Mouse (Mus musculus): ENCODE data around the gene Npy1r. TPM values are rescaled to one million over a fixed set of nuclear protein-coding genes. Genes with fewer than 3 reads are reported as not detected.

Npy1r gene
- polyA plus RNA-seq, 2 experiments: 0.06 TPM; not detected in 1

DNA sequence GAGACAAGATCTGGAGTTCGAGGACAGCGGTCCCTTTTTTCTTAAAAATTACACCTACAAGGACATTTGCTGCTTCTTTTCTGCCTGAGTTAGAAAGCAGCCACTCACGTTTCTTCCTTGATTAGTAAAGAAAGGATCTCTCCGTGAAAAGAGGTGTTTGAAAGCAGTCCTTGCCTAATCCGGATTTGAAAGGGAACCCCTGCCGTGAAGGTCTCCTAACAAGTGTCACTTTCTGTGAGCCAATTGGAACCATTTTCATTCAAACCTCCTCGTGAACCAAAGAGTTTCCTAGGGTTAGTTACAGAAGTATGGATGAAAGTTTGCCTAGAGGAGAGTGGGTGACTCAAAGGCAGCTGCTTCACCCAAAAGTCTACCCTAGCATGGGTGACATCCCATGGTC lies 32.5 kb downstream of the Npy1r start:
- no peak for DNase-seq (ENCODE audit: low read depth in 3 of 3, low spot score in 3 of 3)
- H3K27me3 ChIP-seq (ENCODE audit: control insufficient read depth, insufficient read depth, low read length): no peaks in the 10 kb centered on the region
- H3K36me3 ChIP-seq (replicated peaks; ENCODE audit: control insufficient read depth, insufficient read depth, low read depth): no peaks in the 10 kb centered on the region
- H3K9ac ChIP-seq (replicated peaks): no peak overlapping the region
- no peaks in the 10 kb centered on the region for H3K4me1 ChIP-seq (replicated peaks; ENCODE audit: control insufficient read depth in 2 of 2, insufficient read depth in 2 of 2, low read length in 1 of 2)
- no peak overlapping the region for H3K27ac ChIP-seq
- WGBS (ENCODE audit: insufficient replicate concordance): 36% methylated on average over 7 of the region's 7 CpGs
- TF ChIP-seq CTCF (IDR thresholded peaks at IDR 0.05; ENCODE audit: low read depth) (no peak), EP300 (IDR thresholded peaks at IDR 0.05; ENCODE audit: low read depth) (no peak)
- H3K4me3 ChIP-seq (ENCODE audit: insufficient read depth in 1 of 2, low read depth in 2 of 2, low read length in 2 of 2): no peak overlapping the region
- no peak overlapping the region for H3K4me2 ChIP-seq (ENCODE audit: low read depth)
- no peak for ATAC-seq (ENCODE audit: insufficient read depth)
- H3K9me3 ChIP-seq (ENCODE audit: control insufficient read depth, low read length): no peaks in the 10 kb centered on the region

DNA sequence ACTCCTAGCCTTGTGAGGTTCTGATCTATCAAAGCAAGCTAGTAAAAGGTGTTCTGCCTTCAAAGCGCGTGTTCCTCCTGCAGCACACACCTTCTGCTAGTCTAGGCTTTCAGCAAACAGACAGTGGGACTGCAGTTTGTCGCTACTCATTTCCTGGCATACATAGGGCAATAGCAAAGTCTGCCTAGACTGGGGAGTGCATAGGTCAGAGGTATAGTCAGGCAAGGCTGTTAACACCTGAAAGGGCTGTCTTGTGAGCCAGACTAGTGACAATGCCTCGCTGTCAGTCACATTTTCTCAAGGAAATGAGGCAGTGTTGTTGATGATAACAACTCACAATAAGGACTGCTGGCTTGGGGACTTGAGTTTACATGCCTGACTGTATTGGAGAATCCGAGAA lies 35.0 kb downstream of the Npy1r start:
- WGBS (ENCODE audit: insufficient replicate concordance): 39% methylated on average over 5 of the region's 5 CpGs
- H3K4me3 ChIP-seq (ENCODE audit: insufficient read depth in 1 of 2, low read depth in 2 of 2, low read length in 2 of 2): no peak overlapping the region
- ATAC-seq (ENCODE audit: insufficient read depth): no peak

DNA sequence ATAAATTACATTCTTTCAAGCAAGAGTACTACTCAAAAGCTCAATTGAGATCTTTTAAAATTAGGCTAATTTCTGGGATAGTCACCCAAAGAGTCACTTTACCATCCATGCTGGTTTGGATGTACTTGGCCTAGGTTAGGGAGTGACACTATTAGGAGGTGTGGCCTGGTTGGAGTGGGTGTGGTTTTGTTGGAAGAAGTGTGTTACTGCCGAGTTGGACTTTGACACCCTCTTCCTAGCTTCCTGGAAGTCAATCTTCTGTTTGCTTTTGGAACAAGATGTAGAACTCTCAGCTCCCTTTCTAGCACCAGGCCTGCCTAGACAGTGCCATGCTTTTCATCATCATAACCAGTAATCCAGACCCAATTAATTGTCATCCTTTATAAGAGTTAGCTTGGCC lies 45.4 kb downstream of the Npy1r start:
- H3K9ac ChIP-seq (replicated peaks): no peak overlapping the region
- no peaks in the 10 kb centered on the region for H3K36me3 ChIP-seq (replicated peaks; ENCODE audit: control insufficient read depth, insufficient read depth, low read depth)
- no peak overlapping the region for H3K27ac ChIP-seq
- WGBS (ENCODE audit: insufficient replicate concordance): 30% methylated on average over 1 of the region's 1 CpGs
- DNase-seq (ENCODE audit: low read depth in 3 of 3, low spot score in 3 of 3) (no peak), ATAC-seq (ENCODE audit: insufficient read depth) (no peak)
- TF ChIP-seq CTCF (IDR thresholded peaks at IDR 0.05; ENCODE audit: low read depth): no peak
- H3K4me1 ChIP-seq (replicated peaks; ENCODE audit: control insufficient read depth in 2 of 2, insufficient read depth in 2 of 2, low read length in 1 of 2): no peaks in the 10 kb centered on the region
- no peak overlapping the region for H3K4me2 ChIP-seq (ENCODE audit: low read depth)
- no peaks in the 10 kb centered on the region for H3K9me3 ChIP-seq (ENCODE audit: control insufficient read depth, low read length)
- H3K27me3 ChIP-seq (ENCODE audit: control insufficient read depth, insufficient read depth, low read length): no peaks in the 10 kb centered on the region
- no peak overlapping the region for H3K4me3 ChIP-seq (ENCODE audit: insufficient read depth in 1 of 2, low read depth in 2 of 2, low read length in 2 of 2)

More for the DNA sequence above, 35.0 kb downstream of the Npy1r start:
- Histone ChIP-seq H3K27me3 (ENCODE audit: control insufficient read depth, insufficient read depth, low read length) (no peaks in the 10 kb centered on the region), H3K4me1 (replicated peaks; ENCODE audit: control insufficient read depth in 2 of 2, insufficient read depth in 2 of 2, low read length in 1 of 2) (no peaks in the 10 kb centered on the region), H3K27ac (no peak overlapping the region), H3K9me3 (ENCODE audit: control insufficient read depth, low read length) (no peaks in the 10 kb centered on the region), H3K4me2 (ENCODE audit: low read depth) (no peak overlapping the region), H3K9ac (replicated peaks) (no peak overlapping the region), H3K36me3 (replicated peaks; ENCODE audit: control insufficient read depth, insufficient read depth, low read depth) (no peaks in the 10 kb centered on the region)
- no peak for DNase-seq (ENCODE audit: low read depth in 3 of 3, low spot score in 3 of 3)
- no peak for TF ChIP-seq CTCF (IDR thresholded peaks at IDR 0.05; ENCODE audit: low read depth)
- no peak for TF ChIP-seq EP300 (IDR thresholded peaks at IDR 0.05; ENCODE audit: low read depth)

DNA sequence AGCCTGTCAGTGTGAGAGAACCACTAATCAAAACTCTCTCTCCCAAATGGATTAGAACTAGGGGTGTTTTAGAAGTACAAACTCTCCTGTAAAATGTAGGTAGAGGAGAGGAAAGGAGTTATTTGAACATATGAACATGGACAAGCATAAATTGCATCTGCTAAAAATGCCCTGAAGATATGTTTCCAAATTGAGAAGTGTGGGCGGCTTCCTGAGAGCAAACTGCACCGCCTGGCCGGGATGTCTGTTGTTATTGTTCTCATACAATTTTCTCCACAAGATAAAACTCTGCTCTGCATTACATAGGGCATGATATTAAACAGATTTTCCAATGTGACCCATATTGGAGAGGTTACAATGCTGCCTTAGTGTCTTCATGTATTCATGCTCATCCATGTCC lies 48.6 kb downstream of the Npy1r start:
- no peaks in the 10 kb centered on the region for H3K36me3 ChIP-seq (replicated peaks; ENCODE audit: control insufficient read depth, insufficient read depth, low read depth)
- H3K4me3 ChIP-seq (ENCODE audit: insufficient read depth in 1 of 2, low read depth in 2 of 2, low read length in 2 of 2): no peak overlapping the region
- DNase-seq (ENCODE audit: low read depth in 3 of 3, low spot score in 3 of 3) (no peak), ATAC-seq (ENCODE audit: insufficient read depth) (no peak)
- TF ChIP-seq CTCF (IDR thresholded peaks at IDR 0.05; ENCODE audit: low read depth): no peak
- TF ChIP-seq EP300 (IDR thresholded peaks at IDR 0.05; ENCODE audit: low read depth): no peak
- H3K27ac ChIP-seq: no peak overlapping the region
- WGBS (ENCODE audit: insufficient replicate concordance): 74% methylated on average over 3 of the region's 3 CpGs
- no peak overlapping the region for H3K4me2 ChIP-seq (ENCODE audit: low read depth)
- H3K4me1 ChIP-seq (replicated peaks; ENCODE audit: control insufficient read depth in 2 of 2, insufficient read depth in 2 of 2, low read length in 1 of 2): no peaks in the 10 kb centered on the region
- H3K9me3 ChIP-seq (ENCODE audit: control insufficient read depth, low read length): no peaks in the 10 kb centered on the region
- no peak overlapping the region for H3K9ac ChIP-seq (replicated peaks)
- no peaks in the 10 kb centered on the region for H3K27me3 ChIP-seq (ENCODE audit: control insufficient read depth, insufficient read depth, low read length)

DNA sequence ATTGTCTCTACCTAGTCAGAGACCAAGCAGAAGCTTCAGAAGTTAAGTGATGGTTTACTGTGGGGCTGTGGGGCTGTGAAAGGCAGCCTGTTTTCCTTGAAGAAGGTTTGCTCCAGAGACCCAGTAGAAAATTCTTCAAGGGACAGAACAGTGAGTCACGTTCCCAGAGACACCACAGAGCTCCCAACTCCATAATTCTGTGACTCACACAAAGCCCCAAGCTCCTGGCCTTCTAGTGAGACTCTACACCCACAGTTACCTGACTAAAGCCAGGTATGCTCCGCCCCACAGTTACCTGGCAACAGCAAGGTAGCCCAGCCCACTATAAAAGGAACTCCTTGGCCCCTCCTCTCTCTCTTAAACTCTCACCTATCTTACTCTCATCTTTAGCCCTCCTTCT lies 54.6 kb downstream of the Npy1r start:
- TF ChIP-seq CTCF (IDR thresholded peaks at IDR 0.05; ENCODE audit: low read depth) (no peak), EP300 (IDR thresholded peaks at IDR 0.05; ENCODE audit: low read depth) (no peak)
- Histone ChIP-seq H3K9ac (replicated peaks) (no peak overlapping the region), H3K27me3 (ENCODE audit: control insufficient read depth, insufficient read depth, low read length) (no peaks in the 10 kb centered on the region), H3K4me1 (replicated peaks; ENCODE audit: control insufficient read depth in 2 of 2, insufficient read depth in 2 of 2, low read length in 1 of 2) (no peaks in the 10 kb centered on the region), H3K4me2 (ENCODE audit: low read depth) (no peak overlapping the region), H3K27ac (no peak overlapping the region), H3K36me3 (replicated peaks; ENCODE audit: control insufficient read depth, insufficient read depth, low read depth) (no peaks in the 10 kb centered on the region), H3K9me3 (ENCODE audit: control insufficient read depth, low read length) (no peaks in the 10 kb centered on the region), H3K4me3 (ENCODE audit: insufficient read depth in 1 of 2, low read depth in 2 of 2, low read length in 2 of 2) (no peak overlapping the region)
- DNase-seq (ENCODE audit: low read depth in 3 of 3, low spot score in 3 of 3): no peak
- 35% methylated on average over 2 of the region's 2 CpGs for WGBS (ENCODE audit: insufficient replicate concordance)
- no peak for ATAC-seq (ENCODE audit: insufficient read depth)

All from liver, embryonic 14.5 days (tissue).